Mouse (Mus musculus) limb, embryonic 11.5 days (tissue): ENCODE data around the gene Arhgef19. TPM values are rescaled to one million over a fixed set of nuclear protein-coding genes. Genes with fewer than 3 reads are reported as not detected.

Source experiments
- ATAC-seq: fragments of 200-750 bp; cut with Nextera tagmentation; 2 replicates; pipeline ENCODE4 v1.8.0; 2017; ENCODE audit warnings: low read depth; ENCODE audit not compliant: insufficient number of reproducible peaks, low FRiP score, low TSS enrichment
- DNase-seq: peaks from one replicate; pipeline ENCODE4 v3.0.0-alpha.2; 2015; ENCODE audit warnings: low spot score
- H3K27ac ChIP-seq: fragments of 300-500 bp; sonication (generic); replicated peaks from 2 replicates; pipeline ENCODE4 v1.5.1; 2014; ENCODE audit warnings: low read depth, mild to moderate bottlenecking, low read length
- H3K27me3 ChIP-seq: fragments of 300-500 bp; sonication (generic); 2 replicates; pipeline ENCODE4 v1.6.1; 2014; ENCODE audit warnings: mild to moderate bottlenecking, low read length, mixed read lengths; ENCODE audit not compliant: control insufficient read depth, insufficient read depth
- H3K36me3 ChIP-seq: fragments of 300-500 bp; sonication (generic); 2 replicates; pipeline ENCODE4 v1.6.1; 2014; ENCODE audit warnings: mild to moderate bottlenecking, low read length, moderate library complexity, mixed read lengths; ENCODE audit not compliant: control insufficient read depth, insufficient read depth
- H3K4me1 ChIP-seq: fragments of 300-500 bp; sonication (generic); 2 replicates; pipeline ENCODE4 v1.6.1; 2014; ENCODE audit warnings: low read length, mixed read lengths; ENCODE audit not compliant: control insufficient read depth, insufficient read depth
- H3K4me2 ChIP-seq: fragments of 300-500 bp; sonication (generic); 2 replicates; pipeline ENCODE4 v1.6.1; 2014; ENCODE audit warnings: low read depth, mild to moderate bottlenecking, moderate library complexity; ENCODE audit not compliant: severe bottlenecking
- H3K4me3 ChIP-seq: fragments of 300-500 bp; sonication (generic); 2 replicates; pipeline ENCODE4 v1.5.1; 2014; ENCODE audit warnings: low read depth, low read length
- H3K9ac ChIP-seq: fragments of 300-500 bp; sonication (generic); 2 replicates; pipeline ENCODE4 v1.6.1; 2014; ENCODE audit warnings: mild to moderate bottlenecking, low read length
- H3K9me3 ChIP-seq: fragments of 300-500 bp; sonication (generic); 2 replicates; pipeline ENCODE4 v1.6.1; 2016; ENCODE audit warnings: low read length; ENCODE audit not compliant: control insufficient read depth
- WGBS: fragments of 180-500 bp; shearing (Covaris S2); extraction: QIAGEN DNeasy Blood & Tissue Kit; methylation state at CpG from one replicate; pipeline ENCODE4 v1.1.7; 2014; 5-methylcytosine and 5-hydroxymethylcytosine counted together
- polyA plus RNA-seq: library from polyadenylated mRNA; unstranded; fragments of >200 nt; fragmentation: Nextera tagmentation; extraction: Ambion mirVana; gene quantifications from 2 replicates; pipeline ENCODE4 v1.2.1, GENCODE M21; 2014

The Arhgef19 gene
- polyA plus RNA-seq, 1 experiment from 2014 or later, result 4.6 TPM

- Histone ChIP-seq H3K4me2 (no peak overlapping the region), H3K4me1 (peaks cover 26% of the 10 kb centered on the region), H3K27ac (no peak overlapping the region), H3K36me3 (no peaks in the 10 kb centered on the region), H3K9me3 (no peaks in the 10 kb centered on the region), H3K9ac (no peak overlapping the region), H3K4me3 (no peak overlapping the region), H3K27me3 (peaks cover 90% of the 10 kb centered on the region)
- no peak for DNase-seq
- ATAC-seq, result no peak
- 24% methylated on average over 15 of the region's 15 CpGs for WGBS
These were observed 2.6 kb downstream of the Arhgef19 start for GRCm38 (mm10) chr4:141241861-141242260.

GRCm38 (mm10) chr4:141242651-141243241 is 3.4 kb downstream of the Arhgef19 start:
- no peak overlapping the region for H3K27ac ChIP-seq
- no peaks in the 10 kb centered on the region for H3K9me3 ChIP-seq
- WGBS, result 6% methylated on average over 11 of the region's 11 CpGs
- peak overlapping the region; percentile 28 for H3K4me2 ChIP-seq
- H3K4me3 ChIP-seq, result 0 out of 2 replicates have a peak overlapping the region, but pooled peaks have one; percentile 8
- DNase-seq, result peak; percentile 48
- ATAC-seq, result no peak
- H3K4me1 ChIP-seq, result peaks cover 30% of the 10 kb centered on the region
- H3K9ac ChIP-seq, result peak overlapping the region; percentile 28; the same call in 1 of the 2 replicates
- H3K36me3 ChIP-seq, result no peaks in the 10 kb centered on the region
- peaks cover 93% of the 10 kb centered on the region for H3K27me3 ChIP-seq

GRCm38 (mm10) chr4:141243636-141244035 is 4.3 kb downstream of the Arhgef19 start:
- no peak overlapping the region for H3K9ac ChIP-seq
- H3K4me1 ChIP-seq, result peaks cover 39% of the 10 kb centered on the region
- H3K36me3 ChIP-seq, result no peaks in the 10 kb centered on the region
- no peaks in the 10 kb centered on the region for H3K9me3 ChIP-seq
- peaks cover 95% of the 10 kb centered on the region for H3K27me3 ChIP-seq
- H3K4me3 ChIP-seq, result no peak overlapping the region
- DNase-seq, result no peak
- 61% methylated on average over 5 of the region's 5 CpGs for WGBS
- H3K27ac ChIP-seq, result no peak overlapping the region
- no peak for ATAC-seq
- H3K4me2 ChIP-seq, result no peak overlapping the region

GRCm38 (mm10) chr4:141244401-141244800 is 5.1 kb downstream of the Arhgef19 start:
- peak overlapping the region; percentile 2; the same call in 1 of the 2 replicates for H3K4me2 ChIP-seq
- H3K27ac ChIP-seq, result no peak overlapping the region
- peaks cover 36% of the 10 kb centered on the region for H3K4me1 ChIP-seq
- WGBS, result 59% methylated on average over 5 of the region's 5 CpGs
- DNase-seq (no peak), ATAC-seq (no peak)
- no peaks in the 10 kb centered on the region for H3K36me3 ChIP-seq
- H3K9me3 ChIP-seq, result no peaks in the 10 kb centered on the region
- no peak overlapping the region for H3K9ac ChIP-seq
- H3K4me3 ChIP-seq, result no peak overlapping the region
- H3K27me3 ChIP-seq, result peaks cover 95% of the 10 kb centered on the region

DNA sequence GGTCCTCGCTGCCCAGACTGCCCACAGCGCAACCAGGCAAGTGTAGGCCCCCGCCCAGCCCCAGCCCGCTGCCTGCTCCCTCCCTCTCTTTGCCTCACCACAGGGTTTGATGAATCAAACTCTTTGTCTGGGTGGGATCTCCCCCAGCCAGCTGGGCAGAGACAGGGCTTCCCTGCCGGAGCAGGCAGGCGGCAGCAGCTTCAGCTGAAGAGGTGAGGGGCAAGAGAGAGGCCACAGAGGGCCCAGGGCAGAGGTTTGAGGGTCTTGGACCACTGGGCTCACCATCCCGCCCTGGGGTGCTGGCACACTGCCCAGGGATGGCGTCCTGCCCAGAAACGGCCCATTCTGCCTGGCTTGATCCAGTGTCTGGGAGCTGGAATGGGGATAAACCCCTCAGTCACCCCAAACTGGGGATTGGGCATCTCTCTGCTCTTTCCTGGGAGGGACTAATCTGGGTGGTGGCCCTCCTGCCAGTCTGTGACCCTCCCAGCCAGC is 5.7 kb downstream of the Arhgef19 start:
- H3K4me1 ChIP-seq, result peaks cover 32% of the 10 kb centered on the region
- WGBS, result 22% methylated on average over 9 of the region's 9 CpGs
- H3K36me3 ChIP-seq, result no peaks in the 10 kb centered on the region
- H3K9ac ChIP-seq, result no peak overlapping the region
- H3K4me2 ChIP-seq, result peak overlapping the region; percentile 16; the same call in 1 of the 2 replicates
- no peak overlapping the region for H3K4me3 ChIP-seq
- ATAC-seq (no peak), DNase-seq (no peak)
- H3K27ac ChIP-seq, result no peak overlapping the region
- H3K27me3 ChIP-seq, result peaks cover 92% of the 10 kb centered on the region
- no peaks in the 10 kb centered on the region for H3K9me3 ChIP-seq

DNA sequence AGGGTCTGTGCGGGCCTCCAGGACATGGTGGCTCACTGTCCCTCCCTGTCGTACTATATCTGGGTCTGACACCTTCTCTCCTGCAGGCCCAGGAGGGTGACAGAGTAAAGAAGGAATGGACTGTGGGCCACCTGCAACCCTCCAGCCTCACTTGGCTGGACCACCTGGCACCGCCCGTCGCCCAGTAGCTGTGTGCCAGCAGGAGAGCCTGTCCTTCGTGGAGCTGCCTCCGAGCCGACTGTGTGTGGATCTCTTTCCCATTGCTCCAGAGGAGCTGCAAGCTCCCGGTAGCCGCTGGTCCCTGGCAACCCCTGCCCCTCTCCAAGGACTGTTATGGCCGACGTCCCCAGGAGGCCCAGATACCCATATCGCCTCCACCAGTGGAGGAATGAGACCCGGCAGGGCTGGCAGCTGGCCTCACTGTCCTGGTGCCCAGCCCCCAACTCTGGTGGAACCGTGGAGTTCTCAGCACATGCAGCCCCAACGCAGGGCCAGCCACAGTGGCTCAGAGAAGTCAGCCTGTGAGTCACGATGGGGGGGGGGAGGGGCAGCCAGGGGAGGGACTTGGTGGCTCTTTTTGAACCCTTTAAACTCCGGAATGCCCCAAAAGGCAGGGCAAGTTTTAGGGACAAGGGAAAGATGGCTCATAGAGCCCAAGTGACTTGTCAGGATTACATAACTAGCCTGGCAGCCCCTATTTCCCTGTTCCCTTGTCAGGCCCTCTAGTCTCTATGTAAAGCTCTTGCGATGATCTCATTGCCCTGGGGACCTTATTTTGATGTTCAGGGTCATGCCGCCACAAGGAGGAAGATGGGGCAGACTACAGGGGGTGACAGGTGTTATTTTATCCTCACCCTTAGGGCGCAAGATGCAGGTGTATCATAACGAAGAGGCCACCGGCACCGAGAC is 7.0 kb downstream of the Arhgef19 start:
- DNase-seq (no peak), ATAC-seq (no peak)
- Histone ChIP-seq H3K36me3 (no peaks in the 10 kb centered on the region), H3K27me3 (peaks cover 83% of the 10 kb centered on the region), H3K4me1 (peaks cover 29% of the 10 kb centered on the region), H3K9me3 (no peaks in the 10 kb centered on the region), H3K27ac (no peak overlapping the region), H3K9ac (no peak overlapping the region), H3K4me3 (no peak overlapping the region), H3K4me2 (peak overlapping the region; percentile 25)
- WGBS, result 22% methylated on average over 24 of the region's 24 CpGs

DNA sequence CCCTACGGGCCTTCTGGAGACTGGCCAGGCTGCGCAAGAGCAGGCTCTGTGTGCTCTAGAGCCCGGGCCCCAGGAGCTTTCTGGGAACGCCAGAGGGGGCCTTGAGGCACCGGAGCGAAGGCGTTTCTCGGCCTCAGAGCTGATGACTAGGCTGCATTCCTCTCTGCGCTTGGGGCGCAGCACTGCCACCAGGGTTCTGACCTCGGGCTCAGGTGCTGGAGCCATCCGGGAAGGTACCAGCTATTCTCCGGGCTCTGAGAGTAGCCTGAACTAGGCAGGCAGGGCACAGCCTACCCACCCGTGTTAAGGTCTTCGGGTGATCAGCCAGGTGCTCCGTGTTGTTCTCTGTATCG is 7.7 kb downstream of the Arhgef19 start:
- no peak overlapping the region for H3K27ac ChIP-seq
- no peaks in the 10 kb centered on the region for H3K36me3 ChIP-seq
- ATAC-seq (no peak), DNase-seq (peak; percentile 40)
- H3K4me1 ChIP-seq, result peaks cover 29% of the 10 kb centered on the region
- peak overlapping the region; percentile 38; the same call in 1 of the 2 replicates for H3K4me3 ChIP-seq
- peak overlapping the region; percentile 25 for H3K4me2 ChIP-seq
- H3K27me3 ChIP-seq, result peaks cover 76% of the 10 kb centered on the region
- H3K9me3 ChIP-seq, result no peaks in the 10 kb centered on the region
- no peak overlapping the region for H3K9ac ChIP-seq
- 5% methylated on average over 17 of the region's 17 CpGs for WGBS

GRCm38 (mm10) chr4:141247776-141248613 is 8.7 kb downstream of the Arhgef19 start:
- H3K9ac ChIP-seq, result no peak overlapping the region

More at GRCm38 (mm10) chr4:141247776-141248613, 8.7 kb downstream of the Arhgef19 start:
- Histone ChIP-seq H3K36me3 (no peaks in the 10 kb centered on the region), H3K4me1 (peaks cover 23% of the 10 kb centered on the region), H3K27me3 (peaks cover 66% of the 10 kb centered on the region), H3K27ac (no peak overlapping the region), H3K4me2 (peak overlapping the region; percentile 51), H3K9me3 (no peaks in the 10 kb centered on the region), H3K4me3 (peak overlapping the region; percentile 38)
- DNase-seq (peak; percentile 53), ATAC-seq (peak; percentile 52)
- WGBS, result under 1% methylated on average over 52 of the region's 60 CpGs
